Mouse (Mus musculus) liver, embryonic 11.5 days (tissue): ENCODE data around the gene Pknox2. TPM values are rescaled to one million over a fixed set of nuclear protein-coding genes. Genes with fewer than 3 reads are reported as not detected.

Experiments used
- ATAC-seq: fragments of 200-750 bp; cut with Nextera tagmentation; replicated peaks from 2 replicates; pipeline ENCODE4 v1.8.0; 2017; ENCODE audit warnings: moderate number of reproducible peaks, mild to moderate bottlenecking, moderate TSS enrichment, moderate library complexity; ENCODE audit not compliant: low FRiP score
- DNase-seq: peaks from one replicate; pipeline ENCODE4 v3.0.0-alpha.2; 2017; ENCODE audit warnings: low spot score
- H3K27ac ChIP-seq: fragments of 300-500 bp; sonication (generic); 2 replicates; pipeline ENCODE4 v1.5.1; 2014; ENCODE audit warnings: mild to moderate bottlenecking, low read depth, low read length, control low read depth
- H3K27me3 ChIP-seq: fragments of 300-500 bp; sonication (generic); replicated peaks from 2 replicates; pipeline ENCODE4 v1.6.1; 2014; ENCODE audit warnings: low read length, mixed read lengths; ENCODE audit not compliant: control insufficient read depth, insufficient read depth
- H3K36me3 ChIP-seq: fragments of 300-500 bp; sonication (generic); 2 replicates; pipeline ENCODE4 v1.6.1; 2014; ENCODE audit warnings: mild to moderate bottlenecking, low read length, moderate library complexity, mixed read lengths; ENCODE audit not compliant: control insufficient read depth, insufficient read depth
- H3K4me1 ChIP-seq: fragments of 300-500 bp; sonication (generic); replicated peaks from 2 replicates; pipeline ENCODE4 v1.6.1; 2014; ENCODE audit warnings: low read length, mixed read lengths; ENCODE audit not compliant: control insufficient read depth, insufficient read depth
- H3K4me2 ChIP-seq: fragments of 300-500 bp; sonication (generic); 2 replicates; pipeline ENCODE4 v1.6.1; 2014; ENCODE audit warnings: mild to moderate bottlenecking, control low read depth, moderate library complexity
- H3K4me3 ChIP-seq: fragments of 300-500 bp; sonication (generic); 2 replicates; pipeline ENCODE4 v1.5.1; 2014; ENCODE audit warnings: low read depth, low read length, control low read depth
- H3K9ac ChIP-seq: fragments of 300-500 bp; sonication (generic); 2 replicates; pipeline ENCODE4 v1.6.1; 2014; ENCODE audit warnings: low read depth, low read length, control low read depth
- H3K9me3 ChIP-seq: fragments of 300-500 bp; sonication (generic); 2 replicates; pipeline ENCODE4 v1.6.1; 2016; ENCODE audit warnings: low read length, inconsistent platforms, mixed read lengths; ENCODE audit not compliant: control insufficient read depth
- WGBS: fragments of 180-500 bp; shearing (Covaris S2); extraction: QIAGEN DNeasy Blood & Tissue Kit; methylation state at CpG from one replicate; pipeline ENCODE4 v1.1.7; 2014; 5-methylcytosine and 5-hydroxymethylcytosine counted together
- polyA plus RNA-seq: library from polyadenylated mRNA; unstranded; fragments of >200 nt; fragmentation: Nextera tagmentation; extraction: Ambion mirVana; gene quantifications from 2 replicates; pipeline ENCODE4 v1.2.1, GENCODE M21; 2014

Pknox2 gene
- polyA plus RNA-seq, 1 experiment from 2014 or later = 2.9 TPM

GRCm38 (mm10) chr9:36883569-36883968, 263.6 kb downstream of the Pknox2 start:
- H3K4me3 ChIP-seq = no peak overlapping the region
- no peaks in the 10 kb centered on the region for H3K4me1 ChIP-seq
- WGBS = 55% methylated on average over 3 of the region's 3 CpGs
- H3K4me2 ChIP-seq = no peak overlapping the region
- no peak overlapping the region for H3K9ac ChIP-seq
- no peak overlapping the region for H3K27ac ChIP-seq
- ATAC-seq = no peak
- H3K27me3 ChIP-seq = no peaks in the 10 kb centered on the region
- DNase-seq = no peak
- no peaks in the 10 kb centered on the region for H3K9me3 ChIP-seq
- H3K36me3 ChIP-seq = no peaks in the 10 kb centered on the region

GRCm38 (mm10) chr9:36882034-36882745, 265.0 kb downstream of the Pknox2 start:
- no peak overlapping the region for H3K4me2 ChIP-seq
- no peak overlapping the region for H3K4me3 ChIP-seq
- no peaks in the 10 kb centered on the region for H3K9me3 ChIP-seq
- ATAC-seq (no peak), DNase-seq (no peak)
- 54% methylated on average over 8 of the region's 8 CpGs for WGBS
- H3K36me3 ChIP-seq = no peaks in the 10 kb centered on the region
- no peak overlapping the region for H3K27ac ChIP-seq
- H3K27me3 ChIP-seq = no peaks in the 10 kb centered on the region
- H3K9ac ChIP-seq = no peak overlapping the region
- no peaks in the 10 kb centered on the region for H3K4me1 ChIP-seq

- DNase-seq (no peak), ATAC-seq (no peak)
- Histone ChIP-seq H3K36me3 (no peaks in the 10 kb centered on the region), H3K9ac (no peak overlapping the region), H3K4me1 (no peaks in the 10 kb centered on the region), H3K4me2 (no peak overlapping the region), H3K4me3 (no peak overlapping the region), H3K9me3 (no peaks in the 10 kb centered on the region), H3K27ac (no peak overlapping the region), H3K27me3 (no peaks in the 10 kb centered on the region)
- WGBS = 71% methylated on average over 5 of the region's 5 CpGs
Observed at GRCm38 (mm10) chr9:36881615-36882014, 265.6 kb downstream of the Pknox2 start.

- no peak for DNase-seq
- no peak for ATAC-seq
Observed at GRCm38 (mm10) chr9:36876787-36877186, 270.4 kb downstream of the Pknox2 start.

GRCm38 (mm10) chr9:36876313-36876712, 270.9 kb downstream of the Pknox2 start:
- Histone ChIP-seq H3K36me3 (no peaks in the 10 kb centered on the region), H3K9ac (no peak overlapping the region), H3K4me3 (no peak overlapping the region), H3K4me2 (no peak overlapping the region), H3K27me3 (no peaks in the 10 kb centered on the region), H3K9me3 (no peaks in the 10 kb centered on the region), H3K27ac (no peak overlapping the region), H3K4me1 (no peaks in the 10 kb centered on the region)
- DNase-seq = no peak
- 78% methylated on average over 5 of the region's 5 CpGs for WGBS
- no peak for ATAC-seq

More at GRCm38 (mm10) chr9:36876787-36877186, 270.4 kb downstream of the Pknox2 start:
- Histone ChIP-seq H3K27me3 (no peaks in the 10 kb centered on the region), H3K36me3 (no peaks in the 10 kb centered on the region), H3K9ac (no peak overlapping the region), H3K4me2 (no peak overlapping the region), H3K4me3 (no peak overlapping the region), H3K4me1 (no peaks in the 10 kb centered on the region), H3K27ac (no peak overlapping the region), H3K9me3 (no peaks in the 10 kb centered on the region)

GRCm38 (mm10) chr9:36873796-36874195, 273.4 kb downstream of the Pknox2 start:
- H3K4me1 ChIP-seq = no peaks in the 10 kb centered on the region
- H3K36me3 ChIP-seq = no peaks in the 10 kb centered on the region
- DNase-seq = no peak
- no peak overlapping the region for H3K9ac ChIP-seq
- WGBS = 72% methylated on average over 2 of the region's 2 CpGs
- no peak for ATAC-seq
- no peaks in the 10 kb centered on the region for H3K9me3 ChIP-seq
- H3K4me3 ChIP-seq = no peak overlapping the region
- H3K4me2 ChIP-seq = no peak overlapping the region
- no peaks in the 10 kb centered on the region for H3K27me3 ChIP-seq
- H3K27ac ChIP-seq = no peak overlapping the region

- Histone ChIP-seq H3K27me3 (no peaks in the 10 kb centered on the region), H3K9me3 (no peaks in the 10 kb centered on the region), H3K36me3 (no peaks in the 10 kb centered on the region), H3K4me3 (no peak overlapping the region), H3K4me1 (no peaks in the 10 kb centered on the region), H3K4me2 (no peak overlapping the region), H3K9ac (no peak overlapping the region), H3K27ac (no peak overlapping the region)
- ATAC-seq (no peak), DNase-seq (no peak)
- 22% methylated on average over 1 of the region's 1 CpGs for whole genome bisulfite sequencing
Observed at GRCm38 (mm10) chr9:36870263-36870662, 276.9 kb downstream of the Pknox2 start.

GRCm38 (mm10) chr9:36868662-36869061, 278.5 kb downstream of the Pknox2 start:
- Histone ChIP-seq H3K4me3 (no peak overlapping the region), H3K9me3 (no peaks in the 10 kb centered on the region), H3K36me3 (no peaks in the 10 kb centered on the region), H3K4me1 (no peaks in the 10 kb centered on the region), H3K27ac (no peak overlapping the region), H3K9ac (no peak overlapping the region), H3K4me2 (no peak overlapping the region), H3K27me3 (no peaks in the 10 kb centered on the region)
- WGBS = 82% methylated on average over 6 of the region's 6 CpGs
- ATAC-seq = no peak
- DNase-seq = no peak
